Mouse (Mus musculus) right cerebral cortex, postnatal 10 days (tissue): ENCODE measurements around the gene Ppp1r16b.
"Not testable (repeated sequence)": the region's sequence is repeated elsewhere in the genome, so short reads cannot be mapped to it uniquely, and the experiment has no call there.

ENCODE experiments used
- DNase-seq, 2 experiments: peaks; one replicate each; pipeline ENCODE4 v3.0.0; 2021; ENCODE audit warnings: low spot score in 2 of 2

Ppp1r16b gene

DNA sequence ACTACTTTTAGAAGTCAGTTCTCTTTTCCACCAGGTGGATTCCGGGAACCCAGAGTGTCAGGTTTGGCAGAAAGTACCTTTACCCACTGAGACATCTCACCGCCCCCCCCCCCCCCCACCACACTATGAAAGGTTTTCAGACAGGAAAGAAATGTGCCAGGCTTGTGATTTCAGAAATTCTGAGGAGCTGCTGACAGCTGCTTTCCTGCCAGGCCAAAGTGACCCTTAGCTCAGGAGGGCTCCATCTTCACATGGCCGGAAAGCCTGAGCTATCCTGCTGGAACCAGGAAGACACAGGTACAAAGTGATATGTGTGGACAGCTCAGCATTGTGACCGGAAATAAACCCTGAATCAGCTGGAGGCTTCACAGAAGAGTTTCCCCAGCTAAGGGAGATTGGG, 56.9 kb downstream of the Ppp1r16b start:
- no peak for DNase-seq

DNA sequence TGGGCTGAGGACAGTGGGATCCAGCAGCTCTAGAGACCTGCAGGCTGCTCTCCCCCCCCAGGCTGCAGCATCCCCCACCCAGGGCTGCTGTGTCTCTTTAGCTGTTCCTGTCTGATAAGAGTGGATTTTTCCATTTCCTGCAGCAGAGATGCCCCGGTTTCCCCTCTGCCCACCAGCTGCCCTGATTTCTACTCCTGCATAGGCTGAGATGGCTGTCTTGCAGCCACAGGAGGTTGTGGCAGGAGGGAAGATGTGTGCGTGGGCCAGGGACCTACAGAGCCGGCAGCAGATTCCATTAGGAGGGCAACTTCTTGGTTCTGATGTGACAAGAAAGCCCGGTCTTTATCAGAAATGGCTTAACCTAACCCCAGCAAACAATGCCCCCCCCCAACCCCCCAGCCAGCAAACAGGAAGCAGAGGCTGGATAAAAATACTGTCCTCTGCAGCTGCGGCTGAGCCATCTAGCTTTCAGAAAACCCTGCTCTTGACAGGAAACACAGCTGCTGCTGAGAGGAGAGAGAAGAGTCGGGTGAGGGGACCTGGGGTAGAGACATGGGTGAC, 57.9 kb downstream of the Ppp1r16b start:
- no peak for DNase-seq

DNA sequence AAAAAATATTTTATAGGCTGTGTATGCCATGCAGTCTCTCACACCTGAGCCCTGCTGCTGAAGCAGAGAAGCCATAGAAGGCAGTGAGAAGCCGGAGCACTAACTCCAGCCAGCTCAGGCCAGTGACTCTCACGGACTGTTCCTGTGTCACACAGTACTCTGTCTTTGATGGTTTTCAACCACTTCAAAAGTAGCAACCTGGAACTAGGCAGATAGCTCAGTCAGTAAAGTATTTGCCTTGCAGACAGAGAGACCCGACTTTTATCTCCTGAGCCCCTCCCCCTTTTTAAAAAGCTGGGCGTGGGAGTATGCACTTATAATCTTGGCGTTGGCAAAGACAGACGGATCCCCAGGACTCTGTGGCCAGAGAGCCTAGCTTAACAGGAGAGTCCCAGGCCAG, 58.6 kb downstream of the Ppp1r16b start:
- DNase-seq, result no peak

DNA sequence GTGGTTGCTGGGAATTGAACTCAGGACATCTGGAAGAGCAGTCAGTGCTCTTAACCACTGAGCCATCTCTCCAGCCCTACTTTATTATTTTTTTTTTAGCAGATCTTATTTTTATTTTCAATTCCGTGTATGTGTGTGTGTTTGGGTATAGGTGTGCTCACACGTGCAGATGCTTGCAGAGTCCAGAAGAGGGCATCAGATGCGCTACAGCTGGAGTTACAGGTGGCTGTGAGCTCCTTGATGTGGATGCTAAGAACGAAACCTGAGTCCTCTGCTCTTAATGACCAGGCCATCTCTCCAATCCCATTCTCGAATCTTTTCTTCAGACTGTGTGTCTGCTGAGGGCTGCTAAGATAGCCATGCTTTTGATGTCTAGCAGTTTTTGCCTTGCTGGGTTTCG, 61.1 kb downstream of the Ppp1r16b start:
- no peak for DNase-seq

DNA sequence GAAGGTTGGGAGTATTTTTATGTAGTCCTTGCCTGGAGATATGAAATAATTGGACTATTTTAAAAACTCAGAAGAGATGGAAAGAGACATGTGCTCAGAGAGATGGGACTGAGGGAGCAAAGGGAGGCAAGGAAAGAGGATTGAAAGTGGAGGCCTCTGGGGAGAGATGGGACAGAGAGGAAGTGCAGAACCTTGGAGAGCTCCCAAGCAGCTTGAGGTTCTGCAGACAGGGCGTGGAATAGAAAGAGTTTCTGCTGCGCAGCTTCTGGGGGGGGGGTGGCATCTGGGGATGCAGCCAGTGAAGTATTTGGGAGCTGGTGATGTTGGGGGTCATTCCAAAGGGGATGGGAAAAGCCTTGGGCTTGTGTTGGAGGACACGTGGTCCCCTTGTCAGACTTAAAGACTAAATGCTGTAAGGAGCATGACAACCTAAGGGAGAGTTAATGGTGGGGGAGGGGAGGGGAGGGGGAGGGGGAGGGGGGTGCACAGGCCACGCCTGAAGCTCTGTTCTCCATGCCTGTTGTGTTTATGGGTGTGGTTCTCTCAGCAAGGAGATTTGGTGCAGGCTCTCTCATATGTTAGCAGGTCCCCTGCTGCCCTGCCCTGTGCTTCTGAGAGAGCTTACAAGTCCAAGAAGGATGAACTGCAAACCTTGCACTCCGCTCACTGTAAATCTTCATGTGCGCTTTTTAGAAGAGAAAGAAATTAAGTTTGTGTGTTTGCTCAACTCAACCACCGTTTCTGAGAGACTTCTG, 63.0 kb downstream of the Ppp1r16b start:
- no peak for DNase-seq

DNA sequence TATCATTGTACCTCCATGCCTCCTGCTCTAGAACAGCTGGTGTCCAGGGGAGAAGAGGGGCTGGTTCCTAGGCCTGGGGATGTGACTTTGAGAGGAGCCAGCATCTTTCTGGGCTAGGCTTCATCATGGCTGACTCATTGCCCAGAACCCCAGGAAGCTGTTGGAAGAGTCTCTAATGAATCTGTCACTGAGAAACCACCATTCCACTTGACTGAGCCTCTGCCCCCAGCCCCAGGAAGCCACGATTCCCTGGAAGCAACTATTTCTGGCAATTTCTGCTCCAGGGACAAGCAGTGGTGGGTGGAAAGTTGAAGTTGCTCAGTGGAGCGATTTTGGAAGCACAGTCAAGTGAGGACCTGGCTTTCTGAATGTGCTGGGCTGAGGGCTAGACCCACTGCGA, 65.7 kb downstream of the Ppp1r16b start:
- DNase-seq, result no peak

DNA sequence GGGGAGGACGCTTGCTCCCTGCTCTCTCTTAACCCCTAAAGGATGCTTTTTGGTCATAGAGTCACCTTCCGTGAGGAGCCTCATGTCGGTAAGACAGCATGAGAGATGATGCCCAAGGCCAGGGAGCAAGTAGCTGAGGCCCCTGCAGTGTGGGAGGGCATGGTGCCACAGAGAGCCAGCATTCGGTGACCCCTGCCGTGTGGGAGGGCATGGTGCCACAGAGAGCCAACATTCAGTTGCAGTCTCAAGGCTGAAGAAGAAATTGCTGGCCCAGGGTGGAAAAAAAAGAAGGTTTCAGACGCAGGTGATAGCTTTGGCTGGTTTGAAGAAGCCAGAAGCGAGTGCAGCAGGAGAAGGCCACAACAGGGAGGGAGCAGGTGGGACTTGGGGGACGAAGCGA, 67.3 kb downstream of the Ppp1r16b start:
- no peak for DNase-seq

DNA sequence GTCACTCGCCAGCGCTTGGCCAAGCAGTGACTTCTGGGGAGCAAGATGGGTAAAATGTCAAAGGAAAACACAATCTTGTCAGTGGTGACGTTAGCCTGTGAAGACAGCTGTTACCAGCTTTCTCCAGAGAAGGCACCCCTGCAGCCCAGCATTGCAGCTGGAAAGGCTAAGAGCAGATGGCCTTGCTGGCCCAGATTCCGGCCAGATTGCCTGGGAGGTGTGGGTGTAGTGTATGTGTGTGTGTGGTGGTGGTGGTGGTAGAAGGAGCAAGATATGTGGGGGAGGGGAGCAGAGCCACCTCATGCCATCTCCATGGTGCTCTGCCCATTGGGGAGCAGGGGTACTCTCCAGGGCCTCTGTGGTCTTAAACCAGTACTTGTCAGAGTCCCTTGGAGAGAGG, 67.9 kb downstream of the Ppp1r16b start:
- no peak for DNase-seq

DNA sequence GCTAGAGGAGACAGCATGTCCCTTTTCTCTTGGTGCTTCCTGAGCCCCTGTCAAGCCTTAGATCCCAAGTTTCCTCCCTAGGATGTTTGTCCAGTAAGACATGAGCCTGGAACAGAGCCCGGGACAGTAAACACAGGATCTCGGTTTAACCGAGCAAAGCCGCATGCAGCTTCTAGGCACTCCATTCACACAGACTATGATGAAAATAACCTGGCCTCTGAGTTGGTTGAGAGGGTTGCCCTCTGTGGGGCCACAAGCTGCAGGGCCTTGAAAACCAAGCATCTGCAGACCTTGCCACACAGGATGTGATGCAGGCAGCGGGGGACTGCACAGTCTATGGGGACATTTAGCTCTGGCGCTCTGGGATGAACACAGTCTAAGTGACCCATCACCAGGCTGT, 68.7 kb downstream of the Ppp1r16b start:
- DNase-seq, result no peak

DNA sequence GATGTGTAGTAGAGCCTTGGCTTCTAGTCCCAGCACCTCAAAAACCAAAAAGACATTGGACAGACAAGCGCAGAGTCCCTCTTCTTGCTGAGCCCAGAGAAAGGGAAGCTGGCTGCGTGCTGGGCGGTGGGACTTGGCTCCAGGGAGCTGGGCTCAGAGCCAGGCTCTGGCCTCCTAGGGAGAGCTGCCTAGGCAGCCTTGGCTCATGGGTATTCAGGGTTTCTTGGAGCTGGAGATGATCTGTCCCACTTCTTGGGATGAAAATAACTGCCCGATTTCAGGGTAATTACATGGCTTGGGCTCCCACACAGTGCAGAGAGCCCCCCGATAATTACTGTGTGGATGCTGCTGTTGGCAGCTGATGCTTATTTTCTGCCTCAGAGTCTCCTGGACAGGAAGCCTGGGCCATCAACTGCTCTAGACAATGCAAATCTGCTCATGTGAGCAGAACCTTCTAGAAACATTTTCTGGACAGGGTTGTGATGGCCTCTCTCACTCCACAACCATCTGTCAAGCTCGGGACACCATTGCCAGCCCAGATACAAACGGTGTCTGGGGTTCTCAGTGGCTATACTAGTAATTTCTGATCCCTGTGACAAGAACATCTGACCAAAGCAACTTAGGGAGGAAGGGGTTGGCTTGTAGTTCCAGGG, 69.4 kb downstream of the Ppp1r16b start:
- peak; percentile 80 to 83 for DNase-seq

DNA sequence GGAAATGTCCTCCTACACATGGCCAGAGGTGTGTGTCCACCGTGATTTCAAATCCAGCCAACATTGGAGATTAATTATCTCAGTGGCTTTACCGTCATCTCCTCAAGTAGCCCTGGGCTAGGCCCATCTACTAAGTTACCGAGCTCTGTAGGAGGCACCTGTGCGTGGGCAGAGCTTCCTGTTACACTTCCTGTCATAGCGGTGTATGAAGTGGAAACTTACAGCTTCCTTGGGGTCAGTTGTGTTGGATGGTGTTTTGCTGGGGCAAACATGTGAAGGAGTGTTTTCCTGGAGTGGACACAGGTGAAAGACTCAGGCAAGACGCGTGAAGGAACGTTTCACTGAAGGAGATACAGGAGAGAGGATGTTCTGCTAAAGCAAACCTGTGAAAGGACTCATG, 70.1 kb downstream of the Ppp1r16b start:
- DNase-seq, result no peak

DNA sequence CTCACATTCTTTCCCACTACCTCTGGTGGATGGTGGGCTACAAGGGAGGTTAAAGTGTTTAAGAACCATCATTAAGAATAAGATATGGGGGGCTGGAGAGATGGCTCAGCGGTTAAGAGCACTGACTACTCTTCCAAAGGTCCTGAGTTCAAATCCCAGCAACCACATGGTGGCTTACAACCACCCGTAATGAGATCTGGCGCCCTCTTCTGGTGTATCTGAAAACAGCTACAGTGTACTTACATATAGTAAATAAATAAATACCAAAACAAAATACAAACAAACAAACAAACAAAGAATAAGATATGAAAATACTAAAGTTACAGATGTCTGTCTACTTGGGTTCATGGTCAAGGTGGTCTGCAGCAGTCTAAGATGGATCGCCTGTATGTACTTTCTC, 71.0 kb downstream of the Ppp1r16b start:
- DNase-seq, result not testable (repeated sequence)

DNA sequence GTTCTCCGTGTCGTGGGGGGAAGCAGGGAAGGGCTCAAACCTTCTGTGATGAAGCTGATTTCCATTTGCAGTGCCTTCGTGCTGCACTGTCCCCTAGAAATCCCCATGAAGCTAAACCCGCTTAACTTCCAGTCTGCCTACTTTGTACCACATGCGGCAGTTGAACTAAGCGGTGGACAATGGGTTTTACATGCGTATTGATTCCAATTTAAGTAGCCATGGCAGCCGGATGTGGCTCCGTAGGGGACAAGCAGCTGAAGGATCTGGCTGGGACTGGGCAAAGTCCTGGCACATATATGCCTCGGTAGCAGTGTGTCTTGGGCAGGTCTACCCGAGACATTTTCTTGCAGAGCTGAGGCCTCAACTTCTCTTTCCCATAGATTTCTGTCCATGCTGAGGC, 73.4 kb downstream of the Ppp1r16b start:
- DNase-seq, result no peak

DNA sequence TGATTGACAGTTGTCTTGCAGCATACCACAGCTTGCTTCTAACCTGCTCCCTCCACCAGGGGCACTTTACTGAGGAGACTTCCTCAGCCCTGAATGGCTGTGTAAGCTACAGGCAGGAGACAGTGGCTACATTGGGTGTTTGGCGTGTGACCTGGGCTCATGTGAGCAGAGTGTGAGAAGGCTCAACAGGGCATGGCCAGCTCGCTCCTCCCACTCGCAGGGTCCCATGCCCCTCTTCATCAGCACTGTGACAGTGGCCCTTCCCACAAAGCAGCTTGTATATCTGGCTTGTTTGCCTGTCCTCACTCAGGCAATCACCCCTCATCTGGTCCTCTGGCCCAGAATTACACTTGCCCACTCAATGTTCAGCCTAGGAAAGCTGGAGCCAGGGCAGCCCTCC, 73.9 kb downstream of the Ppp1r16b start:
- no peak for DNase-seq

DNA sequence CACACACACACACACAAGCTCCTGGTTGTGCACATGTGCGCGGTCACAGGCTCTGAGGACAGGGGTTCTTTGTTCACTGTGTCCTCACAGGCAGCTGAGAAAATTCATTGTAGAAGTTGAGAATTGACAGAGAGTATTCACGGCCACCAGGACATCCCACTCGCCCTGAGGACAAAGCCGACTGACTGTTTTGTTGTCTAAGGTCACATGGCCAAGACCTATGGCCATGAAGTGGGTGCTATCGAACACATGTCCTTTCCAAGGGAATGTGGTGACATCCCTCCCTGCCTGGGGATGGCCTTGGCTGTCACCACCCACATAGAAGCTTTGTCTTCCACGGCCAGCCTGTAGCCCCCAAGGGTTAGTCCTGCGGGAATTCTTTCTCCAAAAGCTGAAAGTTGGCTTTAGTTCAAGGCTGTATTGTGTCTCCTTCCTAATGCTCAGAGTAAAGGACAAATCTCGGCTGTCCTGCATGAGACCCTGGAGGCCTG, 75.9 kb downstream of the Ppp1r16b start:
- no peak for DNase-seq

DNA sequence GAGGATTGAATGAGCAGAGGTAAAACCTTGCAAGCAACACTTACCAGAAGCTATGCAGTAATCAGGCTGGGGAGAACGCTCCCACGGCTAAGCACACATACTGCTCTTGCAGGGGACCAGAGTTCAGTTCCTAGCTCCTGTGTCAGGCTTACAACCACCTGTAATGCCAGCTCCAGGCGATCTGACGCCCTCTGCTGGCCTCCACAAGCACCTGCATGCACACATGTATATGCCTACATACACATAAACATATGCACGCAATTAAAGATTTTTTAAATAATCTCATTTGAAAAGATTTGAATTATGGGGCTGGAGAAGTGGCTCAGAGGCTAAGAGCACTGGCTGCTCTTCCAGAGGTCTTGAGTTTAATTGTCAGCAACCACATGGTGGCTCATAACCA, 77.2 kb downstream of the Ppp1r16b start:
- DNase-seq, result no peak

DNA sequence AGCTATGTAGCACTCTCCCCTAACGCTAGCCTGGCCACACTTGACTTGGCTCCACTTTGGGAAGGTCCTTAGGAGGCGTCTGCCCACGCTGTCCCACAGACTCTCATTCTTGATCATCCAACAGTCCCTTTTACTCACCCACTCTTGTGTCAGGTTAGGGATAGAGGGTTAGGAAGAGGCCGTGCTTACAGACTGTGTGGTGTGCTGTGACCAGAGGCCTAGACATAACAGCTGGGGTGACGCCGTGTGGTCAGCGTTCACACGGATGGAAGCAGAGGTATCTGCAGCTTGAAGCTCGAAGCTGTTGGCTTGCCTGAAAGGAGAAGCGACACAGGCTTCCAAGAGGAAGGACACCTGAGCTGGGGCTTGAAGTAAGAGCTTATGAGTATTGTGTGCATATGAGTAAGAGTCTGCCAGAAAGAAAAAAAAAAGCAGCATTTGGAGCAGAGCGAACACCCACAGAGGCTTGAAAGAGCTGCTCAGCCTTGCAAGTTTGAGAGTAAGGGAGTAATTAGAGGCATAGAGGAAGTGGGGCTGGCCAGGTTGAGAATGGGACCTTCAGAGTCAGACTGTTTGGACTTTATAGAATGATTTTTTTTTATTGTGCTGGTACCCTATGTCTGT, 78.4 kb downstream of the Ppp1r16b start:
- no peak for DNase-seq

DNA sequence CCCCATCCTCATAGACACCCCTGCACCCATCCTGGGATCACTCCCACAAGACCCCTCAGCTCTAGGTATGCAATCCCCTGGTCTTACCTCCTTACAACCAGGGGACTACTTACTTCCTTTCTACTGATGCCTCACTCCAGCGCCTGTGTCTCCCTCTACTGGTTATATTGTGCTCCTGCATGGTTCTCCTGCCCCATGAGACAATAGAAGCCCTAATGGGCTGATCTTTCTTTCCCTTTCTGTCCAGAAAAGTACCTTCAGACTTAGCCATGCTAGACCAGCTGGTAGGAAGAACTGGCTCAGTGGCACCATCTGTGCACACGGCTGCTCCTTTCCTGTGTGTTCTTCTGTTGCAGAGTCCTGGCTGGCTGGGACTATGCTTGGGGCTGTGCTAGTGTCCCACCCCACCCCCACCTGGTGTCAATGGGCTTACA, 79.9 kb downstream of the Ppp1r16b start:
- peak in 1 of 2 experiments; percentile 62 for DNase-seq

DNA sequence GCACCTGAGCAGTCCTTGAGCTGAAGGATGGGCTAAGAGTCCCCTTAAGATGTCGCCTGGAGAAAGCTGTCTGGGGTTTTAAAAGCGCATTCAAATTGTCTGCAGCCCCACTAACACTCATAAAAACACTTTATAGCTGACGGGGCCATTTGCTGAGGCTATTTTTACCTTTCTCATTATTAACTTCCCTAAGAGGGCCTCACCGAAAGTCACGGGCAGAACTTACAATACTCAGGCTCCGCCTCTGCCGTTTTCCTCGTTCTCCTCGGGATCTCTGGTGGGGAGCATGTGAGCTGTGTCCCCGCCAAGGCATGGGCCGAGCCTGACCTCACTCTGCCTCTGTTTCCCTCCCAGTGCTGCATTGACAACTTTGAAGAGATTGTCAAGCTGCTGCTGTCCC, 81.0 kb downstream of the Ppp1r16b start:
- DNase-seq, result no peak

DNA sequence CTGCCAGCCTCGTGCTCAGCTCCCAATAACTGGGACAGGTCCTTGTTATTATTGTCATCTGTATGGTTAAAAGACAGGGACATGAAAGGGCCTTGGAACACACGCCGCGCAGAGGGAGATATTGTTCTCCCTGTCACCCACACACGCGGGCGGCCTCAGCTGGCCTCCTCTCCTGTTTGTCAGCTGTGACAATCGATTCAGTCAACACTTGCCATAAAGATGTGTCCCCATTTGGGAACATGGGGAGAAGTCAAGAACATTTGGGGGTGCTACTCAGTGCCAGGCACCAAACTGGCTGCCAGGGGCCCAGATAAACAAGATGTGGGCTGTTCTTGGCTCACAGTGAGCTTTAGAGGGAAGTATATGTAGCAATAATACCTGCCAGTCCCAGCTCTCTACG, 84.2 kb downstream of the Ppp1r16b start:
- no peak for DNase-seq

DNA sequence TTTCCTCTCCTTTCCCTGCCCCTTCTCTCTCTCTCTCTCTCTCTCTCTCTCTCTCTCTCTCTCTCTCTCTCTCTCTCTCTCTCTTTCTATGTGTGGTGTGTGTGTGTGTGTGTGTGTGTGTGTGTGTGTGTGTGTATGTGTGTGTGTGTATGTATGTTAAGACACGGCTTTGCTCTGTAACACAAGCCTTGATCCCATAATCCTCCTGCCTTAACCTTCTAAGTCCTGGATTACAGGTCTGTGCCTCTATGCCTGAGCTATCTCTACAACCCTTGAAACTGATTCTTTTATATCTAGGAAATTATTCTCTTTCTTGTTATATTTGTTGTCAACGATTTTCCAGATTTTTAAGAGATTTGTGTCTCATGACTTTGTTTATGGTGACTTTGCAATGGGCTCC, 95.0 kb downstream of the Ppp1r16b start:
- DNase-seq, result no peak

DNA sequence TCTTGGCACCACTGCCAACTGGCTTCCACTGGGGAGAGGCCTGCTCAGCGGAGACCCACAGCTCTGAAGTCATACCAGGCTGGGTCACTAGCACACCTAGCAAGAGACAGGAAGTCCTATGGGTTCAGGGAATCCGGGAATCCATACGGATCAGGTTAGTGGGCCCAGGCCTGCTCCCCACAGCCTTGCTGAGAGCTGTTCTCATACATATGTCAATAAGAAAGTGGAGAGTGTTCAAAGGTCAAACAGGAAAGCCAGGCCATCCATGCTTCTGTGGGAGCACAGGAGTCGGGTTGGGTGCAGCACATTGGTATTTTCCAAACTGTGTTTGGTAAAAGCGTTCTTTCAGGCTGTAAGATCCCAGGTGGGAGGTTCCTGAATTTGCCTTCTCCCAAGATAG, 97.1 kb downstream of the Ppp1r16b start:
- no peak for DNase-seq
